Mouse (Mus musculus): ENCODE measurements at regions not wholly inside any gene's neighbourhood (a gene's known extent, or its start where the extent isn't known, plus 50 kb on each side); places are given as distances from the start of the nearest gene placed in this dataset.

GRCm38 (mm10) chr16:24042977-24043376, 54.3 kb upstream of the Bcl6 start:
- DNase-seq = no peak

DNA sequence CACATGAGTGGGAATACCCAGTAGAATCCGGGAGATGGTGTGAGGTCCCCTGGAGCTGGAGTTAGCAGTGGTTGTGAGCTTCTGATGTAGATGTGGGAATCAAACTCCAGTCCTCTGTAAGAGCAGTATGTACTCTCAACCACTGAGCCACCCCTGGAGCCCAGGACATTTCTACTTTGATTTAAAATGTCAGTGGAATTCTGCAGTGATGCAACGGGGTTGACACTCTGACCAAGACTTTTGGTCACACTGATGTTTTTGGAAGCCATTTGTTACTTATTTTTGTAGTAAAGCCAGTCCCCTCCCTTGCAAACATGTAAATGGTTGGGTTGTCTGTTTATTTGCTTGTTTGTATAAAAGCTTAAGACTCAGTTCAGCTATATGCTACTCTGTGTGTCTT, 53.6 kb upstream of the Bcl6 start:
- no peak for DNase-seq

DNA sequence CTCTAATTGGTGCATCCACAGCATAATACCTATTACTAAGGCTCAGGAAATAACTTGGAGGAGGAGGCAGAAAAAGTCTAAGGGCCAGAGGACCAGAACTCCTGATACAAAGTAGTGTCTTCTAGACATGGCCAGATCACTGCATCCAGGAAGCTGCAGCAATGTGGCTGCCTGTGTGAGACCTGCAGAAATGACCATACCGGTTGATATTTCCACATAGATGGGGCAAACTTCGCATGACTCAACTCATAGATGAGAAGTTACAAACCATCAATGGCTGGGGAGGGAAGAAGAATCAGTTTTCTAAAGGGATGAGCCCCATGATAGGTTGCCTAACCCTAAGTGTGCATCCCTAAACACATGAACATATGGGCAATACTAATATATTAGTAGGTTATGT, 52.8 kb upstream of the Bcl6 start:
- DNase-seq = no peak

- DNase-seq = peak; percentile 38 to 48
Measured at GRCm38 (mm10) chr16:24039765-24040164, 51.1 kb upstream of the Bcl6 start.
